Mouse (Mus musculus) adrenal gland, postnatal 14 days (tissue): ENCODE measurements around the gene Zfp326. TPM values are rescaled to one million over a fixed set of nuclear protein-coding genes. Genes with fewer than 3 reads are reported as not detected.

Source experiments
- DNase-seq: peaks from one replicate; pipeline ENCODE4 v3.0.0; 2021; ENCODE audit warnings: mixed read lengths
- total RNA-seq: library from RNA; stranded (reverse); gene quantifications from 2 replicates; pipeline ENCODE4 v1.2.3, GENCODE M21; 2021

The Zfp326 gene
- total RNA-seq, 1 experiment from 2014 or later = 30.5 TPM

DNA sequence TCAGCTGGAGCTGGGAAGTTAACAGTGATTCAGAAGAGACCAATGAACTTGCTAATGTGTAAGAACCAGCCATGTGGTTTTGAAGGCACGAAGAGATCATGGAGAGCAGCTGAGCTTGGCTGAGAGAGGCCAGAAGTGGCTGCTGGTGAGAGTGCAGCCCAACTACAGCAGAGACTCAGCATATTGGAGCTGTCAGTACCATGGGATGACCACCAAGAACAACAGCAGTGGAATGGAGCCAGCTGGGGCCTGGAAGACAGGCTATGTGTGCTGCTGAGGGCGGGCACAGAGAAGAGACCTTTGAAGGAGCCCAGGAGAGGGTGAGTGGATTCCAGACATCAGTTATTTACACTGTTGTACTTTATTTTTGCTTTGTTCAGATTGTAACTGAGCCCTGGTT, 65.6 kb downstream of the Zfp326 start:
- no peak for DNase-seq

Other genes starting within 250 kb of the Zfp326 start
- 85.6 and 87.9 TPM in 2 replicates for gene Lrrc8d, start 176.6 kb upstream of the Zfp326 start, total RNA-seq